Mouse (Mus musculus): ENCODE measurements around the gene Ovch2. TPM values are rescaled to one million over a fixed set of nuclear protein-coding genes. Genes with fewer than 3 reads are reported as not detected.

Ovch2 gene
- polyA plus RNA-seq, 1 experiment from 2014 or later = not detected

- peak; percentile 88 for TF ChIP-seq CTCF (IDR thresholded peaks at IDR 0.05; ENCODE audit: low read depth)
- no peak overlapping the region for H3K4me2 ChIP-seq (ENCODE audit: low read length)
- 9% methylated on average over 2 of the region's 2 CpGs for WGBS
- H3K27ac ChIP-seq = no peak overlapping the region
- H3K9me3 ChIP-seq (replicated peaks; ENCODE audit: low read length) = no peaks in the 10 kb centered on the region
- 0 out of 2 replicates have a peak, but pooled peaks cover 3% of the 10 kb centered on the region for H3K36me3 ChIP-seq (ENCODE audit: insufficient read depth, low read length)
- no peak overlapping the region for H3K9ac ChIP-seq (ENCODE audit: low read depth, low read length)
- peak; percentile 77 for DNase-seq (ENCODE audit: low spot score)
- H3K27me3 ChIP-seq (ENCODE audit: insufficient read depth, low read length) = no peaks in the 10 kb centered on the region
- no peaks in the 10 kb centered on the region for H3K4me1 ChIP-seq (replicated peaks; ENCODE audit: insufficient read depth, low read length)
- no peak; the same call in 1 of the 2 replicates for ATAC-seq (replicated peaks; ENCODE audit: low FRiP score, low read depth)
- no peak overlapping the region for H3K4me3 ChIP-seq (replicated peaks; ENCODE audit: low read depth, low read length)
These were observed 53.1 kb downstream of the Ovch2 start for GRCm38 (mm10) chr7:107747954-107748353.

GRCm38 (mm10) chr7:107747476-107747875 lies 53.5 kb downstream of the Ovch2 start:
- H3K4me1 ChIP-seq (replicated peaks; ENCODE audit: insufficient read depth, low read length) = no peaks in the 10 kb centered on the region
- no peak overlapping the region for H3K4me2 ChIP-seq (ENCODE audit: low read length)
- H3K27ac ChIP-seq = no peak overlapping the region
- no peaks in the 10 kb centered on the region for H3K9me3 ChIP-seq (replicated peaks; ENCODE audit: low read length)
- TF ChIP-seq CTCF (IDR thresholded peaks at IDR 0.05; ENCODE audit: low read depth) = no peak
- H3K36me3 ChIP-seq (ENCODE audit: insufficient read depth, low read length) = 0 out of 2 replicates have a peak, but pooled peaks cover 3% of the 10 kb centered on the region
- H3K9ac ChIP-seq (ENCODE audit: low read depth, low read length) = no peak overlapping the region
- H3K4me3 ChIP-seq (replicated peaks; ENCODE audit: low read depth, low read length) = no peak overlapping the region
- WGBS = 83% methylated on average over 9 of the region's 9 CpGs
- DNase-seq (ENCODE audit: low spot score) = no peak
- H3K27me3 ChIP-seq (ENCODE audit: insufficient read depth, low read length) = no peaks in the 10 kb centered on the region
- no peak; the same call in 1 of the 2 replicates for ATAC-seq (replicated peaks; ENCODE audit: low FRiP score, low read depth)

- no peak for DNase-seq (ENCODE audit: low spot score)
- 90% methylated on average over 8 of the region's 8 CpGs for WGBS
These were observed 55.0 kb downstream of the Ovch2 start for GRCm38 (mm10) chr7:107746036-107746435.

GRCm38 (mm10) chr7:107745111-107745510 lies 55.9 kb downstream of the Ovch2 start:
- no peaks in the 10 kb centered on the region for H3K4me1 ChIP-seq (replicated peaks; ENCODE audit: insufficient read depth, low read length)
- no peak overlapping the region for H3K9ac ChIP-seq (ENCODE audit: low read depth, low read length)
- ATAC-seq (replicated peaks; ENCODE audit: low FRiP score, low read depth) = no peak
- no peak overlapping the region for H3K4me3 ChIP-seq (replicated peaks; ENCODE audit: low read depth, low read length)
- no peak for TF ChIP-seq CTCF (IDR thresholded peaks at IDR 0.05; ENCODE audit: low read depth)
- no peaks in the 10 kb centered on the region for H3K27me3 ChIP-seq (ENCODE audit: insufficient read depth, low read length)
- 60% methylated on average over 2 of the region's 2 CpGs for WGBS
- H3K27ac ChIP-seq = no peak overlapping the region
- no peak overlapping the region for H3K4me2 ChIP-seq (ENCODE audit: low read length)
- H3K9me3 ChIP-seq (replicated peaks; ENCODE audit: low read length) = no peaks in the 10 kb centered on the region
- H3K36me3 ChIP-seq (ENCODE audit: insufficient read depth, low read length) = 0 out of 2 replicates have a peak, but pooled peaks cover 3% of the 10 kb centered on the region
- DNase-seq (ENCODE audit: low spot score) = no peak

More at GRCm38 (mm10) chr7:107746036-107746435, 55.0 kb downstream of the Ovch2 start:
- no peak for TF ChIP-seq CTCF (IDR thresholded peaks at IDR 0.05; ENCODE audit: low read depth)
- Histone ChIP-seq H3K4me2 (ENCODE audit: low read length) (no peak overlapping the region), H3K4me1 (replicated peaks; ENCODE audit: insufficient read depth, low read length) (no peaks in the 10 kb centered on the region), H3K4me3 (replicated peaks; ENCODE audit: low read depth, low read length) (no peak overlapping the region), H3K9me3 (replicated peaks; ENCODE audit: low read length) (no peaks in the 10 kb centered on the region), H3K36me3 (ENCODE audit: insufficient read depth, low read length) (0 out of 2 replicates have a peak, but pooled peaks cover 3% of the 10 kb centered on the region), H3K27me3 (ENCODE audit: insufficient read depth, low read length) (no peaks in the 10 kb centered on the region), H3K9ac (ENCODE audit: low read depth, low read length) (no peak overlapping the region), H3K27ac (no peak overlapping the region)
- ATAC-seq (replicated peaks; ENCODE audit: low FRiP score, low read depth) = no peak

GRCm38 (mm10) chr7:107744454-107744853 lies 56.6 kb downstream of the Ovch2 start:
- H3K9ac ChIP-seq (ENCODE audit: low read depth, low read length) = no peak overlapping the region
- no peaks in the 10 kb centered on the region for H3K27me3 ChIP-seq (ENCODE audit: insufficient read depth, low read length)
- DNase-seq (ENCODE audit: low spot score) = no peak

GRCm38 (mm10) chr7:107742963-107743465 lies 58.0 kb downstream of the Ovch2 start:
- no peak for TF ChIP-seq CTCF (IDR thresholded peaks at IDR 0.05; ENCODE audit: low read depth)
- DNase-seq (ENCODE audit: low spot score) = no peak
- no peak overlapping the region for H3K4me2 ChIP-seq (ENCODE audit: low read length)
- H3K9me3 ChIP-seq (replicated peaks; ENCODE audit: low read length) = no peaks in the 10 kb centered on the region
- no peak overlapping the region for H3K27ac ChIP-seq
- 83% methylated on average over 10 of the region's 10 CpGs for WGBS
- no peaks in the 10 kb centered on the region for H3K4me1 ChIP-seq (replicated peaks; ENCODE audit: insufficient read depth, low read length)
- 0 out of 2 replicates have a peak, but pooled peaks cover 3% of the 10 kb centered on the region for H3K36me3 ChIP-seq (ENCODE audit: insufficient read depth, low read length)
- H3K4me3 ChIP-seq (replicated peaks; ENCODE audit: low read depth, low read length) = no peak overlapping the region
- no peaks in the 10 kb centered on the region for H3K27me3 ChIP-seq (ENCODE audit: insufficient read depth, low read length)
- no peak overlapping the region for H3K9ac ChIP-seq (ENCODE audit: low read depth, low read length)
- ATAC-seq (replicated peaks; ENCODE audit: low FRiP score, low read depth) = no peak

More at GRCm38 (mm10) chr7:107744454-107744853, 56.6 kb downstream of the Ovch2 start:
- Histone ChIP-seq H3K4me3 (replicated peaks; ENCODE audit: low read depth, low read length) (no peak overlapping the region), H3K4me2 (ENCODE audit: low read length) (no peak overlapping the region), H3K36me3 (ENCODE audit: insufficient read depth, low read length) (0 out of 2 replicates have a peak, but pooled peaks cover 3% of the 10 kb centered on the region), H3K9me3 (replicated peaks; ENCODE audit: low read length) (no peaks in the 10 kb centered on the region), H3K27ac (no peak overlapping the region), H3K4me1 (replicated peaks; ENCODE audit: insufficient read depth, low read length) (no peaks in the 10 kb centered on the region)
- ATAC-seq (replicated peaks; ENCODE audit: low FRiP score, low read depth) = no peak
- TF ChIP-seq CTCF (IDR thresholded peaks at IDR 0.05; ENCODE audit: low read depth) = no peak
- WGBS = 92% methylated on average over 4 of the region's 4 CpGs
